Mouse (Mus musculus) stomach, postnatal 0 days (tissue): ENCODE results near the gene Sap18b. TPM values are rescaled to one million over a fixed set of nuclear protein-coding genes. Genes with fewer than 3 reads are reported as not detected.

Experiments
- ATAC-seq: fragments of 200-750 bp; cut with Nextera tagmentation; 2 replicates; pipeline ENCODE4 v1.8.0; 2017; ENCODE audit not compliant: low FRiP score, low TSS enrichment
- DNase-seq: peaks from one replicate; pipeline ENCODE4 v3.0.0-alpha.2; 2016; ENCODE audit warnings: low spot score
- H3K27ac ChIP-seq: fragments of 300-500 bp; sonication (generic); replicated peaks from 2 replicates; pipeline ENCODE4 v1.5.1; 2014; ENCODE audit warnings: mild to moderate bottlenecking, control low read depth
- H3K27me3 ChIP-seq: fragments of 300-500 bp; sonication (generic); 2 replicates; pipeline ENCODE4 v1.6.1; 2014; ENCODE audit warnings: low read length; ENCODE audit not compliant: control insufficient read depth, insufficient read depth
- H3K36me3 ChIP-seq: fragments of 300-500 bp; sonication (generic); 2 replicates; pipeline ENCODE4 v1.6.1; 2014; ENCODE audit warnings: low read length, mixed read lengths; ENCODE audit not compliant: control insufficient read depth, insufficient read depth
- H3K4me1 ChIP-seq: fragments of 300-500 bp; sonication (generic); replicated peaks from 2 replicates; pipeline ENCODE4 v1.6.1; 2014; ENCODE audit warnings: antibody characterized with exemption; ENCODE audit not compliant: control insufficient read depth, insufficient read depth
- H3K4me2 ChIP-seq: fragments of 300-500 bp; sonication (generic); replicated peaks from 2 replicates; pipeline ENCODE4 v1.6.1; 2014; ENCODE audit warnings: low read depth, mild to moderate bottlenecking, control low read depth, moderate library complexity
- H3K4me3 ChIP-seq: fragments of 300-500 bp; sonication (generic); 2 replicates; pipeline ENCODE4 v1.5.1; 2014; ENCODE audit warnings: low read depth, low read length, control low read depth
- H3K9ac ChIP-seq: fragments of 300-500 bp; sonication (generic); 2 replicates; pipeline ENCODE4 v1.6.1; 2014; ENCODE audit warnings: mild to moderate bottlenecking, low read length, control low read depth, mixed read lengths
- H3K9me3 ChIP-seq: fragments of 300-500 bp; sonication (generic); 2 replicates; pipeline ENCODE4 v1.6.1; 2016; ENCODE audit warnings: low read length; ENCODE audit not compliant: control insufficient read depth
- CTCF ChIP-seq: IDR thresholded peaks from 2 replicates; pipeline ENCODE4 v1.5.1; 2016; ENCODE audit warnings: antibody characterized with exemption, low read depth, mild to moderate bottlenecking, moderate library complexity
- EP300 ChIP-seq: optimal IDR thresholded peaks from 2 replicates; pipeline ENCODE3; 2016; ENCODE audit warnings: antibody characterized with exemption
- WGBS: fragments of 180-500 bp; shearing (Covaris S2); extraction: QIAGEN DNeasy Blood & Tissue Kit; methylation state at CpG from one replicate; pipeline ENCODE4 v1.1.7; 2014; 5-methylcytosine and 5-hydroxymethylcytosine counted together
- polyA plus RNA-seq: library from polyadenylated mRNA; unstranded; fragments of >200 nt; fragmentation: Nextera tagmentation; extraction: Ambion mirVana; gene quantifications from 2 replicates; pipeline ENCODE4 v1.2.1, GENCODE M21; 2015

Sap18b gene
- polyA plus RNA-seq, 1 experiment from 2014 or later: 333 TPM

DNA sequence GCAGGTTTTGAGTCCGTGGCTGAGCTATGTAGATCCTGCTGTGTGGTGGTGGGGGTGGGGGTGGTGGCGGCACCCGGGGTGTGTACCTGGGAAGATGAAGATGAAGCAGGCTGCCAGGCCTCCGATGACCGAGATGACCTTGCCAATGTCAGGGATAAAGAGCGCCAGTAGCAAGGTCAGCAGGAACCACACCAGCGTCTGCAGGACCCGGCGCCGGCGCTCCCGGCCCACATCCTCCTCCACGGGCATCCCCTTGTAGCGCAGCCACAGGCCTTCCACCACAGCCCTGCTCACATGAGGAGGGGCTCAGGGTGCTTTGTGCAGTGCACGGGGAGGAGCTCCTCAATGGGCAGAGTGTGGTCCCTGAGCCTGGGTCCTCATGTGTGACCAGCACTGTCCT is 16.3 kb downstream of the Sap18b start:
- no peak overlapping the region for H3K9ac ChIP-seq
- no peak overlapping the region for H3K4me2 ChIP-seq
- no peak overlapping the region for H3K4me3 ChIP-seq
- WGBS: 93% methylated on average over 15 of the region's 15 CpGs
- no peaks in the 10 kb centered on the region for H3K9me3 ChIP-seq
- H3K27me3 ChIP-seq: no peaks in the 10 kb centered on the region
- no peaks in the 10 kb centered on the region for H3K4me1 ChIP-seq
- ATAC-seq (no peak), DNase-seq (no peak)
- no peaks in the 10 kb centered on the region; the same call in 1 of the 2 replicates for H3K36me3 ChIP-seq
- H3K27ac ChIP-seq: no peak overlapping the region
- no peak for TF ChIP-seq EP300

DNA sequence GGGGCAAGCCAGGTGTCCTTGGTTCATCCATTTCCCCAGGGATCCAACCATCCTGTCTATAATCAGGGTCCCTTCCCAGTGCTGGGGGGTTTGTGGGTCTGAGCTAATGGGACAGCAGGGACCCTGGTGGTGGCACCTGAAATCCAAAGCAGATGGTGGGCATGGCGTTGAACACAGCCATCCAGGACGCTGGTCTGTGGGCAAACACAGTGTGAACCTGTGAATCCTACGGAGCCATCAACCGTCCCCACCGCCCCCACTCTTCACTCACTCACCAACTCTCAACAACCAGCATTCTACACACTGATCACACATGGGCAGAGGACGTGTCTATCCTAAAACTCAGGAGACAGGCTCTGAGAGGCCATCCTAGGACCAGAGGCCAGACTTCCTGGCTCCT is 18.8 kb downstream of the Sap18b start:
- no peak overlapping the region for H3K27ac ChIP-seq
- no peaks in the 10 kb centered on the region for H3K27me3 ChIP-seq
- H3K9ac ChIP-seq: no peak overlapping the region
- 91% methylated on average over 6 of the region's 6 CpGs for WGBS
- H3K36me3 ChIP-seq: no peaks in the 10 kb centered on the region; the same call in 1 of the 2 replicates
- TF ChIP-seq EP300: no peak
- TF ChIP-seq CTCF: no peak
- H3K4me2 ChIP-seq: no peak overlapping the region
- DNase-seq (no peak), ATAC-seq (no peak)
- no peaks in the 10 kb centered on the region for H3K4me1 ChIP-seq
- H3K4me3 ChIP-seq: no peak overlapping the region
- H3K9me3 ChIP-seq: no peaks in the 10 kb centered on the region

- Histone ChIP-seq H3K4me3 (no peak overlapping the region), H3K4me1 (no peaks in the 10 kb centered on the region), H3K27ac (no peak overlapping the region), H3K4me2 (no peak overlapping the region), H3K9me3 (no peaks in the 10 kb centered on the region), H3K36me3 (no peaks in the 10 kb centered on the region; the same call in 1 of the 2 replicates), H3K9ac (no peak overlapping the region), H3K27me3 (no peaks in the 10 kb centered on the region)
- ATAC-seq: no peak
- DNase-seq: no peak
- no peak for TF ChIP-seq EP300
- TF ChIP-seq CTCF: no peak
- WGBS: 90% methylated on average over 7 of the region's 7 CpGs
These were observed 19.9 kb downstream of the Sap18b start for GRCm38 (mm10) chr8:95845026-95845425.

DNA sequence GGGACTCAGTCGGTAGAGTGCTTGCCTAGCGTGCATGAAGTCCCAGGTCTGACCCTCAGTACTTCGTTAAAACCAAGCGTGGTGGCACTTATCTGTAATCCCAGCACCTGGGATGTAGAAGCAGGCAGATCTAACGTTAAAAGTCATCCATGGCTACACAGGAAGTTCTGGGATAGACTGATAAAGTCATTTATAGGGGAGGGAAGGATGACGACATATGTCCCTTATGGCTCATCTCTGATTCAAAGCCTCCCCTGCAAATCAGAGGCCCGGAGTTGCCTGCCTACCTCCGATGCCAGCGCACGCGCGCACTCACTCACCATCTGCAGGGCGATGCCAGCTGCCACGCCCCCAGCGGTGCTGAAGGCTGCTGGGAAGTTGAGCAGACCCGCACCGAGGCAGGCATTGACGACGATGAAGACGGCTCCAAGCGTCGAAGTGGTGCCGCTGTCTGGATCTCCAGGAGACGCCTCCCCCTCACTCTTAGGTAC is 23.0 kb downstream of the Sap18b start:
- no peak for DNase-seq
- TF ChIP-seq CTCF: no peak
- TF ChIP-seq EP300: no peak
- no peak for ATAC-seq
- WGBS: 80% methylated on average over 24 of the region's 24 CpGs
- H3K9ac ChIP-seq: no peak overlapping the region
- no peaks in the 10 kb centered on the region; the same call in 1 of the 2 replicates for H3K36me3 ChIP-seq
- no peak overlapping the region for H3K4me2 ChIP-seq
- no peak overlapping the region for H3K27ac ChIP-seq
- no peak overlapping the region for H3K4me3 ChIP-seq
- no peaks in the 10 kb centered on the region for H3K27me3 ChIP-seq
- no peaks in the 10 kb centered on the region for H3K9me3 ChIP-seq
- no peaks in the 10 kb centered on the region for H3K4me1 ChIP-seq

DNA sequence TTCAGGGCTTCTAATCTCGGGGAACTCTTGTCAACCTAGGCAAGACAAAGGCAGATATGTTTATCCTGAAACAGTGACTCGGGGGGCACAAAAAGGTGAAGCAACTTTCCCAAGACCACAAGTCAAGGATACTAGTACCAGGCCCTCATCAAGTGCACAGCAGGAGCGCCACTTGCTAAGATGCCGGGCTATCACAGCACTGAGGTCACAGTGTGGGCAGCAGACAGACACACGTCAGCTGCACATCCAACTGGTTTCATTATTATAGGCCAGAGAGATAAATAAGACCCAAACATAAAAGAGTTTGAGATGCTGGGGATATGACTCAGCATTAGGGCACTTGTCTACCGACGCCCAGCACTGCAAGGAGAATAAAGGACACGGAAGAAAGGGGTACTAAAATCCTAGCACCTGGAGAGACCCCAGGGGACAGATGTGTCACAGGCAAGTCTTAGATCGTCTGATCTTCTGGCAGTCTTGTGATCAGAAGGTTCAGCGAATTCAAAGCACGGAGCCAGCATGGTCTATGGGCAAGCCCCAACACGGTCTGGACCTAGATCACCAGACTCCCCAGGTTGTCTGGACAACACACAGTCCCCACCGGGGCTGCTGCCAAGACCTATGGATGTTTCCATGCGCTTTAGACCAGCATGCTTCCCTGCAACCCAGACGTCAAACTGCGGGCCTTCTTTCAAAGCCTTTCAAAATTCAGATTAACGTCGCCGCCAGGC is 23.8 kb downstream of the Sap18b start:
- no peak overlapping the region for H3K27ac ChIP-seq
- DNase-seq: no peak
- H3K27me3 ChIP-seq: no peaks in the 10 kb centered on the region
- H3K9me3 ChIP-seq: no peaks in the 10 kb centered on the region
- H3K4me3 ChIP-seq: no peak overlapping the region
- H3K36me3 ChIP-seq: no peaks in the 10 kb centered on the region; the same call in 1 of the 2 replicates
- H3K4me1 ChIP-seq: no peaks in the 10 kb centered on the region
- ATAC-seq: no peak
- H3K4me2 ChIP-seq: no peak overlapping the region
- 83% methylated on average over 19 of the region's 19 CpGs for WGBS
- no peak overlapping the region for H3K9ac ChIP-seq
- no peak for TF ChIP-seq EP300
- TF ChIP-seq CTCF: no peak

- no peak overlapping the region for H3K4me3 ChIP-seq
- no peaks in the 10 kb centered on the region for H3K9me3 ChIP-seq
- no peak for ATAC-seq
- H3K4me1 ChIP-seq: no peaks in the 10 kb centered on the region
- no peaks in the 10 kb centered on the region; the same call in 1 of the 2 replicates for H3K36me3 ChIP-seq
- no peak for TF ChIP-seq CTCF
- no peak for TF ChIP-seq EP300
- WGBS: 85% methylated on average over 2 of the region's 2 CpGs
- H3K9ac ChIP-seq: no peak overlapping the region
- H3K27ac ChIP-seq: no peak overlapping the region
- H3K27me3 ChIP-seq: no peaks in the 10 kb centered on the region
- DNase-seq: no peak
- H3K4me2 ChIP-seq: no peak overlapping the region
These were observed 25.2 kb downstream of the Sap18b start for GRCm38 (mm10) chr8:95850326-95850725.
